ENCODE assay signal across 8 mouse cellular contexts in the genomic region with DNA sequence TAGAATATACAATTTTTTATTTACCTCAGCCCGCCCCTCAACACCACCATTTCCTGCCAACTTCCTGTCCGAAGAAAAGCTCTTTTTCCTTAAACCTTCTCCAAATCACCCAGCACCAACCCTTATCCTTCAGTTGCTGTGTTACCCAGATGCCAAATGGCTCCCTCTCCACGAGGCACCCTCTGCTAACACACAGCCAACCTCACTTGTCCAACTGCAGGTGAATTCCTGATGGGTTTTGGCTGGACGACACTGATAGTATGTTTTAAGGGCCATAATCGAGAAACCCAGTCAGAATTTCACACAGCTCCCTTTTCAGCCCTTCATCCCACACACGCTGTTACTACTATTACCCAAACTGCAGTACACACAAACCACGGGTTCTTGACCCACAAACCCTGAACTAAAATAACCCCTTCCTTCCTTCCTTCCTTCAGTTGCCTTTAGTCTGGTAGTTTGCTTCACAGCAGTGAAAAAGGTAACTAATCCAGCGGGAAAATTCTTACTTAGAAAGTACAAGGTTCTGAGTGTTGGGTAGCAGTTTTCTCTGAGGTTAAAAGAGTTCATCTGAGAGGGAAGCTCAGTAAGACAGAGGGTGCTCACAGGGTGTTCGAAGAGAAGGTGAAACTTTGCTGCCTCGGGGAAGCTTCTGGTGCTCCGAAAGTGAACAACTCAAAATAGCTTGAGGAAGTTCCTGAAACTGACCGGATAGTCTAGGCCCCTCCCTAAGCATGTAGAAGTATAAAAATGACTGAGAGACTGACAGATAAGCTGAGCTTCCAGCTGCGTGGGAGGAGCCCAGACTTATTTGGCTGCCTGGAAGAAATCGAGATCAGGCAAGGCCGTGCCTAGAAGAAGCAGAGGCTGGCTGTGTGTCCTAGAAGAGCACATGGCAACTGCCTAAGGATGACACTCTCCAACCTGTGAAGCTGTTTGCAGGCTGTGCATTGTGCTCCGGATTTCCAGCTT. TPM values are rescaled to one million over a fixed set of nuclear protein-coding genes. Genes with fewer than 3 reads are reported as not detected.
DNase-seq lines count a peak whose midpoint lies in the region; ATAC-seq lines count a peak whose summit lies in the region.

No protein-coding gene starts in this region.

- no peaks in the 10 kb centered on the region for H3K27me3 ChIP-seq in lung, embryonic 15.5 days
- no peaks in the 10 kb centered on the region for H3K27me3 ChIP-seq in hindbrain, embryonic 12.5 days

- H3K4me1 ChIP-seq in lung, embryonic 15.5 days = peaks cover 20% of the 10 kb centered on the region
- H3K4me1 ChIP-seq in hindbrain, embryonic 12.5 days = peaks cover 18% of the 10 kb centered on the region

- peak overlapping the region; percentile 92 for H3K4me3 ChIP-seq in lung, embryonic 15.5 days
- H3K4me3 ChIP-seq in hindbrain, embryonic 12.5 days = peak overlapping the region; percentile 84; the same call in 1 of the 2 replicates

- no peak overlapping the region for H3K9ac ChIP-seq in lung, embryonic 15.5 days
- 0 out of 2 replicates have a peak overlapping the region, but pooled peaks have one; percentile 35 for H3K9ac ChIP-seq in hindbrain, embryonic 12.5 days

- no peak for DNase-seq in lung, postnatal 4 days
- peak; percentile 47 for DNase-seq in cerebellum, adult 9-11 months
- no peak for DNase-seq in urinary bladder, postnatal 25 days (ENCODE audit: low spot score)
- no peak for DNase-seq in adrenal gland, adult 8-10 months
- no peak for DNase-seq in layer of hippocampus, postnatal 36 days

- no peaks in the 10 kb centered on the region for H3K36me3 ChIP-seq in lung, embryonic 15.5 days
- H3K36me3 ChIP-seq in hindbrain, embryonic 12.5 days = no peaks in the 10 kb centered on the region

- H3K4me2 ChIP-seq in lung, embryonic 15.5 days = peak overlapping the region; percentile 92
- H3K4me2 ChIP-seq in hindbrain, embryonic 12.5 days (replicated peaks) = peak overlapping the region; percentile 86

- no peaks in the 10 kb centered on the region for H3K9me3 ChIP-seq in lung, embryonic 15.5 days
- H3K9me3 ChIP-seq in hindbrain, embryonic 12.5 days (replicated peaks) = no peaks in the 10 kb centered on the region

- H3K27ac ChIP-seq in lung, embryonic 15.5 days = no peak overlapping the region
- H3K27ac ChIP-seq in hindbrain, embryonic 12.5 days = no peak overlapping the region; the same call in 1 of the 2 replicates

- WGBS in lung, embryonic 15.5 days = 44% methylated on average over 16 of the region's 16 CpGs
- 67% methylated on average over 16 of the region's 16 CpGs for WGBS in hindbrain, embryonic 12.5 days

- no peak for ATAC-seq in lung, embryonic 15.5 days (ENCODE audit: borderline replicate concordance, extremely low read depth, low FRiP score, low TSS enrichment)
- no peak for ATAC-seq in hindbrain, embryonic 12.5 days (ENCODE audit: low FRiP score)
- peak; percentile 58 for ATAC-seq in megakaryocyte-erythroid progenitor cell, adult 5-6 weeks (replicated peaks; ENCODE audit: low FRiP score, low TSS enrichment, poor library complexity, severe bottlenecking)

RNA-seq across cellular contexts. Expression of gene Mrpl44, which starts 13.3 kb away (rescaled TPM):
- polyA plus RNA-seq in lung, embryonic 15.5 days (2015; fragmentation: Nextera tagmentation; extraction: Ambion mirVana) = 58.5 and 59.2 TPM in 2 replicates
- 47.6 and 48.2 TPM in 2 replicates for polyA plus RNA-seq in hindbrain, embryonic 12.5 days (2016; fragmentation: Nextera tagmentation; extraction: Ambion mirVana)
- 34.5 and 40.3 TPM in 2 replicates for total RNA-seq in megakaryocyte-erythroid progenitor cell, adult 5-6 weeks (2014; fragmentation: Nextera tagmentation)
- total RNA-seq in megakaryocyte-erythroid progenitor cell, adult 5-6 weeks (2017) = 33.3 and 35.4 TPM in 2 replicates
- 10 to 100 TPM; 47.6 to 68.9 (median 55.5) TPM for total RNA-seq in adrenal gland, adult 8-10 months (2022)
- total RNA-seq in layer of hippocampus, postnatal 36 days (2021) = 10 to 100 TPM; 26.1 to 29.9 TPM

RNA-seq across cellular contexts. Expression of gene Wdfy1, which starts 13.4 kb away (rescaled TPM):
- polyA plus RNA-seq in lung, embryonic 15.5 days (2015; fragmentation: Nextera tagmentation; extraction: Ambion mirVana) = 43.0 and 45.1 TPM in 2 replicates
- 66.0 and 68.5 TPM in 2 replicates for polyA plus RNA-seq in hindbrain, embryonic 12.5 days (2016; fragmentation: Nextera tagmentation; extraction: Ambion mirVana)
- total RNA-seq in megakaryocyte-erythroid progenitor cell, adult 5-6 weeks (2014; fragmentation: Nextera tagmentation) = 11.6 and 19.0 TPM in 2 replicates
- 4.1 and 9.3 TPM in 2 replicates for total RNA-seq in megakaryocyte-erythroid progenitor cell, adult 5-6 weeks (2017)
- 10 to 100 TPM; 49.9 to 67.8 (median 54.9) TPM for total RNA-seq in adrenal gland, adult 8-10 months (2022)
- 10 to 100 TPM; 36.2 to 38.2 TPM for total RNA-seq in layer of hippocampus, postnatal 36 days (2021)
